Mouse (Mus musculus) lung, postnatal 0 days (tissue): ENCODE results near the gene Kcnh1.

Experiments
- CTCF ChIP-seq: IDR thresholded peaks from 2 replicates; pipeline ENCODE4 v1.5.1; 2016; ENCODE audit warnings: antibody characterized with exemption, mild to moderate bottlenecking
- EP300 ChIP-seq: IDR thresholded peaks from 2 replicates; pipeline ENCODE4 v1.6.1; 2016; ENCODE audit warnings: antibody characterized with exemption, mild to moderate bottlenecking, control low read depth

GRCm38 (mm10) chr1:192371943-192372614, 181.5 kb downstream of the Kcnh1 start:
- TF ChIP-seq CTCF = no peak
- no peak for TF ChIP-seq EP300
